Mouse (Mus musculus): ENCODE data around the gene Adap1.

- no peak for TF ChIP-seq CTCF (IDR thresholded peaks at IDR 0.05; ENCODE audit: extremely low read depth, insufficient read depth, low read length)
- TF ChIP-seq POLR2A (IDR thresholded peaks at IDR 0.05; ENCODE audit: extremely low read depth, insufficient read depth, low read length): no peak
These were observed 13.6 kb downstream of the Adap1 start for GRCm38 (mm10) chr5:139311822-139312221.
